Mouse (Mus musculus): ENCODE measurements at regions not wholly inside any gene's neighbourhood (a gene's known extent, or its start where the extent isn't known, plus 50 kb on each side); places are given as distances from the start of the nearest gene placed in this dataset.
A peak's percentile ranks its signal among the peaks of the same experiment; 100 is the strongest.

GRCm38 (mm10) chr10:66565374-66565773 lies 530.6 kb upstream of the Jmjd1c start:
- TF ChIP-seq CTCF (IDR thresholded peaks at IDR 0.05): no peak
- DNase-seq (ENCODE audit: extremely low spot score in 1 of 2, low spot score in 2 of 2): no peak
- H3K4me3 ChIP-seq: no peak overlapping the region
- no peak overlapping the region for H3K27ac ChIP-seq
- intact Hi-C loops (cut with DNase I): no loop called here

GRCm38 (mm10) chr10:66574846-66575535 lies 520.9 kb upstream of the Jmjd1c start:
- peak; percentile 19 to 35 for DNase-seq (ENCODE audit: extremely low spot score in 1 of 2, low spot score in 2 of 2)
- Histone ChIP-seq H3K27ac (no peak overlapping the region), H3K4me3 (no peak overlapping the region)
- intact Hi-C loops (cut with DNase I): loop anchor here (5.0 to 10.0 kb wide), 2 partner anchors 783 to 1820 kb away; no protein-coding TSS in a partner anchor
- peak; percentile 70 for TF ChIP-seq CTCF (IDR thresholded peaks at IDR 0.05)

GRCm38 (mm10) chr10:66593001-66593400 lies 502.9 kb upstream of the Jmjd1c start:
- H3K4me3 ChIP-seq: no peak overlapping the region
- no peak overlapping the region for H3K27ac ChIP-seq
- no peak for TF ChIP-seq CTCF (IDR thresholded peaks at IDR 0.05)
- intact Hi-C loops (cut with DNase I): loop anchor here (10.0 kb wide), 1 partner anchor 212 kb away; no protein-coding TSS in a partner anchor
- DNase-seq (ENCODE audit: extremely low spot score in 1 of 2, low spot score in 2 of 2): no peak

- Histone ChIP-seq H3K27ac (no peak overlapping the region), H3K4me3 (no peak overlapping the region)
- no peak for DNase-seq (ENCODE audit: extremely low spot score in 1 of 2, low spot score in 2 of 2)
- intact Hi-C loops (cut with DNase I): loop anchor here (10.0 kb wide), 1 partner anchor 211 kb away; no protein-coding TSS in a partner anchor
- no peak for TF ChIP-seq CTCF (IDR thresholded peaks at IDR 0.05)
These were observed 502.4 kb upstream of the Jmjd1c start for GRCm38 (mm10) chr10:66593506-66593905.

GRCm38 (mm10) chr10:66597952-66598351 lies 498.0 kb upstream of the Jmjd1c start:
- Histone ChIP-seq H3K27ac (no peak overlapping the region), H3K4me3 (no peak overlapping the region)
- no peak for DNase-seq (ENCODE audit: extremely low spot score in 1 of 2, low spot score in 2 of 2)
- intact Hi-C loops (cut with DNase I): loop anchor here (10.0 kb wide), 1 partner anchor 207 kb away; no protein-coding TSS in a partner anchor
- TF ChIP-seq CTCF (IDR thresholded peaks at IDR 0.05): no peak

GRCm38 (mm10) chr10:66607141-66607540 lies 488.8 kb upstream of the Jmjd1c start:
- Histone ChIP-seq H3K27ac (no peak overlapping the region), H3K4me3 (no peak overlapping the region)
- DNase-seq (ENCODE audit: extremely low spot score in 1 of 2, low spot score in 2 of 2): no peak
- TF ChIP-seq CTCF (IDR thresholded peaks at IDR 0.05): no peak
- intact Hi-C loops (cut with DNase I): no loop called here

GRCm38 (mm10) chr10:66616280-66616679 lies 479.6 kb upstream of the Jmjd1c start:
- H3K4me3 ChIP-seq: no peak overlapping the region
- no peak for TF ChIP-seq CTCF (IDR thresholded peaks at IDR 0.05)
- no peak overlapping the region for H3K27ac ChIP-seq

GRCm38 (mm10) chr10:66630996-66631395 lies 464.9 kb upstream of the Jmjd1c start:
- H3K27ac ChIP-seq: no peak overlapping the region
- no peak overlapping the region for H3K4me3 ChIP-seq
- no peak for DNase-seq (ENCODE audit: extremely low spot score in 1 of 2, low spot score in 2 of 2)
- intact Hi-C loops (cut with DNase I): no loop called here
- no peak for TF ChIP-seq CTCF (IDR thresholded peaks at IDR 0.05)

More at GRCm38 (mm10) chr10:66616280-66616679, 479.6 kb upstream of the Jmjd1c start:
- intact Hi-C loops (cut with DNase I): no loop called here
- DNase-seq (ENCODE audit: extremely low spot score in 1 of 2, low spot score in 2 of 2): no peak

- intact Hi-C loops (cut with DNase I): loop anchor here (5.0 kb wide), 2 partner anchors 71 to 209 kb away; no protein-coding TSS in a partner anchor
- peak; percentile 29 to 64 for DNase-seq (ENCODE audit: extremely low spot score in 1 of 2, low spot score in 2 of 2)
- TF ChIP-seq CTCF (IDR thresholded peaks at IDR 0.05): no peak
- Histone ChIP-seq H3K27ac (0 out of 2 replicates have a peak overlapping the region, but pooled peaks have one; percentile 24), H3K4me3 (peak overlapping the region; percentile 14; the same call in 1 of the 2 replicates)
These were observed 454.8 kb upstream of the Jmjd1c start for GRCm38 (mm10) chr10:66640890-66641847.

- intact Hi-C loops (cut with DNase I): loop anchor here (5.0 kb wide), 2 partner anchors 70 to 210 kb away; no protein-coding TSS in a partner anchor
- no peak overlapping the region for H3K27ac ChIP-seq
- no peak overlapping the region for H3K4me3 ChIP-seq
- no peak for DNase-seq (ENCODE audit: extremely low spot score in 1 of 2, low spot score in 2 of 2)
- no peak for TF ChIP-seq CTCF (IDR thresholded peaks at IDR 0.05)
These were observed 454.0 kb upstream of the Jmjd1c start for GRCm38 (mm10) chr10:66641966-66642365.

- no peak for DNase-seq (ENCODE audit: extremely low spot score in 1 of 2, low spot score in 2 of 2)
- TF ChIP-seq CTCF (IDR thresholded peaks at IDR 0.05): no peak
- intact Hi-C loops (cut with DNase I): loop anchor here (5.0 kb wide), 2 partner anchors 69 to 211 kb away; no protein-coding TSS in a partner anchor
- no peak overlapping the region for H3K4me3 ChIP-seq
- no peak overlapping the region for H3K27ac ChIP-seq
These were observed 452.8 kb upstream of the Jmjd1c start for GRCm38 (mm10) chr10:66643160-66643559.

GRCm38 (mm10) chr10:66657520-66657919 lies 438.4 kb upstream of the Jmjd1c start:
- TF ChIP-seq CTCF (IDR thresholded peaks at IDR 0.05): no peak
- intact Hi-C loops (cut with DNase I): no loop called here
- H3K4me3 ChIP-seq: no peak overlapping the region
- no peak overlapping the region for H3K27ac ChIP-seq
- no peak for DNase-seq (ENCODE audit: extremely low spot score in 1 of 2, low spot score in 2 of 2)

Measured in left cerebral cortex, adult 2 months (tissue).